Mouse (Mus musculus): ENCODE results near the gene Gpatch8. TPM values are rescaled to one million over a fixed set of nuclear protein-coding genes. Genes with fewer than 3 reads are reported as not detected.

The Gpatch8 gene
- polyA plus RNA-seq, 1 experiment from 2014 or later, result 86.1 TPM

DNA sequence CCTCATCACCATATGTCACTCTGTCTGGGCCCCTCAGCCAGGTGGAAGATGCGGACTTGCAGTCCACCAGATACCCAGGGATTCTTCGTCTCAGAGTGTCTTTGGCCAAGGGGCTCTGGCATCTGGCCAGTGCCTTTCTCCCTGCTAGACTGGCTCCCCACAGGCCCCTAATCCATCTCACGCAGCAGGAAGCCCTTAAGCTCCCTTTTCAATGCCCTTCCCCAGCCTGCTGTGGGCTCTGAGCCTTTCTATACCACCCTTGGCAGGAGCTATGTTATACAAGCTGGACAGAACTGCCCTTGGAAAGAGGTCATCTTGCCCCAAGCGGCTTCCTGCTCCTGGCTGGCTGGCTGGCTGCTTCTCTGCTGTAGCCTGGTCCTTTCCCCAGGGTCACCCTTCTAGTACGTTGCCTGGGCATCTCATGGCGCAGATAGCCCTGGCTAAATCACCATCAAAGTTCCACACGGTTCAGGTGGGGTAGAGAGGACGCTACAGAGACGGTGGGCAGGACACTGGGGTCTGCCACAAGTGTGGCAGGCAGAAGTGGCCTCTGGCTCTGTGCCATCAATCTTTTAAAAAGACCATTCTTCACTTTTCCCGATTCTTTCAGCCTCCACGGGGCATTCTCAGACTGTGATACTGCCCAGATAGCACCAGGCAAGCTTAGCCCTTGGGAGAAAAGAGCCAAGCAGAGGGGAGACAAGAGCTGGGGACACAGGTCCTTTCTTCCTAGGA lies 25.3 kb upstream of the Gpatch8 start:
- H3K4me2 ChIP-seq, result no peak overlapping the region
- ATAC-seq (ENCODE audit: low FRiP score), result no peak
- H3K27ac ChIP-seq, result peak overlapping the region; percentile 63
- no peaks in the 10 kb centered on the region for H3K9me3 ChIP-seq
- no peaks in the 10 kb centered on the region for H3K36me3 ChIP-seq
- no peak overlapping the region for H3K4me3 ChIP-seq
- peak overlapping the region; percentile 36; the same call in 1 of the 2 replicates for H3K9ac ChIP-seq
- peaks cover 20% of the 10 kb centered on the region for H3K27me3 ChIP-seq
- WGBS, result 11% methylated on average over 11 of the region's 11 CpGs
- H3K4me1 ChIP-seq (replicated peaks), result peaks cover 40% of the 10 kb centered on the region

DNA sequence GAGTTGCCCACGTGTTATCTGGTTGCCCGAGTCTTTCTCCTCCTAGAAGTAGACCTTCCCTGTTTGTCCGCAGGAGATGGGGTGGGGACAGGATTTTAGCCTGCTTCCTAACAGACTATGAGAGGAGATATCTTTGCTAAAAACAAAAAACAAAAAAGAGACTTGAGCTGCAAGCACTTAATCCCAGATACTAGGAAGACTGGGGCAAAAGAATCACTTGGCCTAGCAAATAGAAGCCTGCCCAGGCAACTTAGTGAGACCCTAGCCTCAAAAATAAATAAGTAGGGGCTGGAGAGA lies 23.8 kb upstream of the Gpatch8 start:
- H3K27me3 ChIP-seq, result peaks cover 19% of the 10 kb centered on the region
- H3K36me3 ChIP-seq, result no peaks in the 10 kb centered on the region
- 20% methylated on average over 3 of the region's 3 CpGs for WGBS
- H3K9ac ChIP-seq, result no peak overlapping the region
- peak overlapping the region; percentile 45 for H3K4me2 ChIP-seq
- H3K4me1 ChIP-seq (replicated peaks), result peaks cover 40% of the 10 kb centered on the region
- peak overlapping the region; percentile 70 for H3K27ac ChIP-seq
- no peak for ATAC-seq (ENCODE audit: low FRiP score)
- no peak overlapping the region for H3K4me3 ChIP-seq
- no peaks in the 10 kb centered on the region for H3K9me3 ChIP-seq

DNA sequence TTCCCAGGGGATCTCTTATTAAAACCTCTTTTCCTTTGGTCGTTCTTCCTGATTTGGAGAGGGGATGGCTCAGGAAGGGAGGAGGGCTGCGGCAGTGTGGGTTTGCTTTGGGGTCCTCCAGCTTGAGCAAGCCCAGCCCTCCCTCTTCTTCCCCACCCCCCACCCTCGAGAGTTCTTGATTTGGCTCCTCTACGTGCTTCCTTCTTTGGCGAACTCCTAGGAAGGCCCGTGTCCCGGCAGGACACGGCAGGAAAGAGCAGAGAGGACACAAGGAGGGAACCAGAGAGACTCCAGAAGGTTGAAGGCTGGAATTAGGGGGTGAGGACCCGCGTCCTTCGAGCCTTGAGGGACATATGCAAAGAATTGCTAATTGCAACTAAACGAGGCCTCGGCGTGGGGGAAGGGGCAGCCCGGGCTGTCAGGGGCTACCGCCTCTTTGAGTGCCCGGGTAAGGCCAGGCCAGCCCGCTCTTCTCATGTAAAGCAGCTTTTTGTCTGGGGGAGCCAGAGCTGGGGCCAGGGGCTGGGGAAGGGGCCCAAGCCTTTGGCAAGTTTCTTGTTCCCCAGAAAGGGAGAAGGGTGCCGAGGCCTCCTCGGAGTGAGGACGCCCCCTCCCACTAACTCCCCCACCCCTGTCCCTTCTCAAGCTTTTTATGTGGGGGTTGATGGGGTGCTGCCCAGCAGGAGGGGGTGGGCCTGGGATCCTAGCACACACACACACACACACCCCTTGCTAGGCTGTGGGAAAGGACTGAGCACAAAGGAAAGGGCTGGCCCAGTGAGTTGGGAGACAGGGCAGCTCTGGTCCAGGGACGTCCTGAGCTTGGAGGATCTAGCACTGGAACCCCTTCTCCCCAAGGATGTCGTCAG lies 23.2 kb upstream of the Gpatch8 start, which contains the start of gene Gm11627:
Gm11627 (minus strand) TSS at position 297 of the 869 bp plus-strand sequence.
- no peaks in the 10 kb centered on the region for H3K36me3 ChIP-seq
- H3K4me3 ChIP-seq, result peak within 1 kb of the TSS; percentile 22
- peak within 1 kb of the TSS; percentile 43; the same call in 1 of the 2 replicates for H3K9ac ChIP-seq
- peak within 1 kb of the TSS; percentile 70 for H3K27ac ChIP-seq
- H3K4me1 ChIP-seq (replicated peaks), result peaks cover 40% of the 10 kb centered on the region
- H3K27me3 ChIP-seq, result peaks cover 17% of the 10 kb centered on the region
- no peaks in the 10 kb centered on the region for H3K9me3 ChIP-seq
- 5% methylated on average over 23 of the region's 23 CpGs for WGBS
- peak within 1 kb of the TSS; percentile 45 for H3K4me2 ChIP-seq
- ATAC-seq (ENCODE audit: low FRiP score), result peak; percentile 71

DNA sequence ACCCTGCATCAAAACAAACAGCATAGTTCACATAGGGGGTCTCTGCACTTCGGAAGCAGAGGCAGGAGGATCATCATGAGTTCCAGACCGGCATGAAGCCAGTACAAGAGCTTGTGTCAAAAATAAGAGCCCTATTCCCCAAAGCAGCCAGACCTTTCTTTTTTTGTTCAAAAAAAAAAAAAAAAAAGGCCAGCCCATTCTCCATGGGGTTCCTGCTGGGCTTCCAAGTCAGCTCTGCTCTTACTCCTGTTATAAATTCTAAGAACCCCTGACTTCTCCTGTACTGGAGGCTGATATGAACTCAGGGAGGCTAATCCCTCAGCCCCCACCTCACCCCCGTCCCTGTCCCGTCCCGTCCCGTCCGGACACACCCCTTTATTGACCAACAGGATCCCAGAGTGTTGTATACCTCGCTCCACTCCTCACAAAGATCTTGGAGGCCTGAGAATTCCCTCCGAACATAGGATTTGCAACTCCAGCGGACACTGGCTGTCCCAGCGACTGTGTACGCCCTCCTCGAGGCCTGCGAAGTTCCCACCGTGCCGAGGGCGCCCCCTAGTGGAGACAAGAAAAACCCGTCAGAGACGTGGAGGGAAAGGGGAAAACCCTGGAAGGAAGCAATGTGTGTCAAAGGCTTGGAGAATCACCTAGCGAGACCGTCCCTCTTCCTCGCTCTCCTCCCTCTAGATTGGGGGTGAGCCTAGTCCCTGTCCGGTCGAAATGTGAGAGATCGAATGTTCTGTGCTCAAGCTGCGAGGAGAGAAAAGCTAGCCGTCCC lies 22.3 kb upstream of the Gpatch8 start:
- H3K4me3 ChIP-seq, result peak overlapping the region; percentile 22
- H3K9me3 ChIP-seq, result no peaks in the 10 kb centered on the region
- peak; percentile 37 for ATAC-seq (ENCODE audit: low FRiP score)
- peak overlapping the region; percentile 70 for H3K27ac ChIP-seq
- H3K4me2 ChIP-seq, result peak overlapping the region; percentile 45
- no peaks in the 10 kb centered on the region for H3K36me3 ChIP-seq
- 6% methylated on average over 27 of the region's 27 CpGs for WGBS
- peaks cover 40% of the 10 kb centered on the region for H3K4me1 ChIP-seq (replicated peaks)
- peak overlapping the region; percentile 43; the same call in 1 of the 2 replicates for H3K9ac ChIP-seq
- H3K27me3 ChIP-seq, result peaks cover 17% of the 10 kb centered on the region

DNA sequence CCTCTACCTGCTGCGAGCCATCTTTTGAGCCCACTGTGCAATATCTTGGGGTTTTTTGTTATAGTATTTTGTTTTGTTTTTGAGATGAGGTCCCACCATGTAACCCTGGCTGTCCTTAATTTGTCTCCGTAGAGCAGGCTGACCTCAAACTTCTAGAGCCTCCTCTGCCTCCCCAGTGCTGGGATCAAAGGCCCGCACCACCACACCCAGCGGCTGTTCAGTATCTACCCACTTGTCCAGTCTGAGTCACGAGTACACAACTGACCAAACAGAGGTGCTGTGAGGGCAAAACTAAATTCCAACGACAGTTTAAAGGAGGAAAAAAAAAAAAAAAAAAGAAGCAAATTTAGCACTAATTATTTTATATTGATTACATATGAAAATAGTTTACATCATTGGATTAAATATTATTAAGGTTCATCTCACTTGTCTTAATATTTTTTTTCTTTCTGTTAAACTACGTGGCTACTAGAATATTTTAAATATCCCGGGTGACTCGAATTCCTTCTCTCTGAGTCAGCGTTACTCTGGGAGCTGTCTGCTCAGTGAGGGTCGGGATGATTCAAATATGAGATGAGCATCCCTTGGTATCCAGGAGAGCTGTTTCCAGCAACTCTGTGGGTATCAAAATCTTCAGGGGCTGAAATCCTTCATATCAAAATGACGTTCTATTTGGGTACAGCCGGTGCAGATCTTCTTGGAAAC lies 20.0 kb upstream of the Gpatch8 start:
- no peak overlapping the region for H3K9ac ChIP-seq
- no peak overlapping the region for H3K27ac ChIP-seq
- no peak overlapping the region for H3K4me3 ChIP-seq
- no peaks in the 10 kb centered on the region for H3K36me3 ChIP-seq
- no peak for ATAC-seq (ENCODE audit: low FRiP score)
- H3K4me1 ChIP-seq (replicated peaks), result peaks cover 28% of the 10 kb centered on the region
- no peak overlapping the region for H3K4me2 ChIP-seq
- 0 out of 2 replicates have a peak, but pooled peaks cover 5% of the 10 kb centered on the region for H3K27me3 ChIP-seq
- no peaks in the 10 kb centered on the region for H3K9me3 ChIP-seq
- WGBS, result 68% methylated on average over 13 of the region's 13 CpGs

DNA sequence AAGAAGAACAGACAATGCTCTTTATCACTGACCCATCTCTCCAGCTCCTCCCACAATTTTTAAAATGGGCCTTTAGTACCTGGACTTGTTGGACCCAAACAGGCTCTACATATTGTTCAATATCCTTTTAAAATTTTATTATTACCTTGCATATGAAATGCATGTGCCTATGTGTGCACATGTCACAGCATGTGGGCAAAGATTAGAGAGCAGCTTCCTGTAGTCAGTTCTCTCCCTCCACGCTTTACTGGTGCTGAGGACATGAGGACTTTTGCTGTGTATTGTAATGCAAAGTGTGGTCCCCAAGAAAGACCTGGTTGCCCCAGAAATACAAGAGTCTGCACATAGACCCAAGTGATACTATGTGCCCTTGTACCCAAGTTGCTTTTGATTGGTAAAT lies 18.8 kb upstream of the Gpatch8 start:
- Histone ChIP-seq H3K27me3 (0 out of 2 replicates have a peak, but pooled peaks cover 5% of the 10 kb centered on the region), H3K9ac (no peak overlapping the region), H3K4me3 (no peak overlapping the region), H3K9me3 (no peaks in the 10 kb centered on the region), H3K36me3 (no peaks in the 10 kb centered on the region), H3K4me2 (no peak overlapping the region), H3K4me1 (replicated peaks) (peaks cover 20% of the 10 kb centered on the region), H3K27ac (no peak overlapping the region)
- no peak for ATAC-seq (ENCODE audit: low FRiP score)
- 67% methylated on average over 1 of the region's 1 CpGs for WGBS

DNA sequence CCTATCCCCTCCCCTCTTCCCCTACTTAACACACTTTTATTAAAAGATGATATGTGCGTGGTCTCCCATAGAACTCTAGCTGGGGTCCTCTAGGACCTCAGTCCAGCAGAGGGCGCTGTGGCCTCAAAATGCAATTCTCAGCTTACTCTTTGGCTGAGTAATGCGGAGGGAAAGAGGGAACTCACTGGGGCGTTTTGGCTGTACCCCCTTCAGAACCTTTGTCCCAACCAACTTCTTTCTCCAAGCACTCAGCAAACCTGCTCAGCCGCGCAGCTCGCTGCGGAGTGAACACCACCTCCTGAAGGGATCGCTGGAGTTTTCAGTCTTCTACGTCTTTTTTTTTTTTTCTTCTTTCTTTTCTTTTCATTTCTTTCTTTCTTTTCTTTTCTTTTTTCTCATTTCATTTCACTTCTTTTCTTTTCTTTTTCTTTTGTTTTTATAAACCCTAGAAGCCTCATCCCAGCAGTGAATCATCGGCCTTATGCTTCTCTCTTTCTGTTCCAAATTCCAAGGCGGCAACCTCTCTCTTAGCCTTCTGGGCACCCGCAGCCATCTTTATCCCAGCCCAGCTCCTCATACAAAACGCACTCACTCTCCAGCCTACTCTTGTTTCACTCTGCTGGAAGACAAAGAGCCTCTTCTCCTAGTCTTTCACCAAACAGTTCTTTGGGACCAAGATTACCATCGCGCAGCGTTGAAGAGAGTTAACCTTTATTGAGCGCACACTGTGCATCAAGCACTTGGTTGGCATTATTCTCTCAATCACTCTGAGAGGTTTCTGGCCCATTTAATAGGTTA lies 16.9 kb upstream of the Gpatch8 start:
- Histone ChIP-seq H3K9me3 (no peaks in the 10 kb centered on the region), H3K27ac (no peak overlapping the region), H3K27me3 (0 out of 2 replicates have a peak, but pooled peaks cover 5% of the 10 kb centered on the region), H3K4me2 (peak overlapping the region; percentile 67), H3K4me1 (replicated peaks) (peaks cover 6% of the 10 kb centered on the region), H3K4me3 (peak overlapping the region; percentile 40), H3K36me3 (no peaks in the 10 kb centered on the region), H3K9ac (peak overlapping the region; percentile 56; the same call in 1 of the 2 replicates)
- 0 out of 2 replicates have a peak, but pooled peaks have one; percentile 32 for ATAC-seq (ENCODE audit: low FRiP score)
- 6% methylated on average over 18 of the region's 18 CpGs for WGBS

DNA sequence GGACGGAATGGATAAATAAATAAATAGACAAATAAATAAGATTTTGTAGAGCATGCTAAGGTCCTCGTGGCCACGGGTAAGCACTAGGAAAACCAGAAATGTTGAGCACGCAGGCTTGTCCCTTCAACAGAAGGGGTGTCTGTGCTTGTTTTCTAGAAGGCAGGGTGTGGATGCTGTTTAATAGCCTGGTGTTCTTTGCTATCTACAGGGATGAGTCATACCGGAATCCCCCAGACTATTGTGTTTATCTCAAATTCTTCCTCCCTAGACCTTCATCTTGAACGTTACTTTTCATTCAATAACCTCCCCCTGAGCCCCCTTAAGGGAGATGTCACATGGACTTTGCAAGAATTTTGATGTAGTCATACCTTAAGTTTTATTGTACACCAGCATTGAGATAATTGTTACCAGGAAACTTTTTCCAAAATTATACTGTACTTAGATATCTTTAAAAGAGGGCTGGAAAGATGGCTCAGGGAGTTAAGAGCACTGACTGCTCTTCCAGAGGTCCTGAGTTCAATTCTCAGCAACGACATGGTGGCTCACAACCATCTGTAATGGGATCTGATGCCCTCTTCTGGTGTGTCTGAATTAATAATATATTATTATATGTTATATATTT lies 12.7 kb upstream of the Gpatch8 start:
- Histone ChIP-seq H3K9me3 (no peaks in the 10 kb centered on the region), H3K4me3 (no peak overlapping the region), H3K36me3 (no peaks in the 10 kb centered on the region), H3K4me2 (no peak overlapping the region), H3K4me1 (replicated peaks) (peaks cover 6% of the 10 kb centered on the region), H3K27me3 (no peaks in the 10 kb centered on the region), H3K27ac (no peak overlapping the region), H3K9ac (no peak overlapping the region)
- no peak for ATAC-seq (ENCODE audit: low FRiP score)
- 82% methylated on average over 7 of the region's 7 CpGs for WGBS

DNA sequence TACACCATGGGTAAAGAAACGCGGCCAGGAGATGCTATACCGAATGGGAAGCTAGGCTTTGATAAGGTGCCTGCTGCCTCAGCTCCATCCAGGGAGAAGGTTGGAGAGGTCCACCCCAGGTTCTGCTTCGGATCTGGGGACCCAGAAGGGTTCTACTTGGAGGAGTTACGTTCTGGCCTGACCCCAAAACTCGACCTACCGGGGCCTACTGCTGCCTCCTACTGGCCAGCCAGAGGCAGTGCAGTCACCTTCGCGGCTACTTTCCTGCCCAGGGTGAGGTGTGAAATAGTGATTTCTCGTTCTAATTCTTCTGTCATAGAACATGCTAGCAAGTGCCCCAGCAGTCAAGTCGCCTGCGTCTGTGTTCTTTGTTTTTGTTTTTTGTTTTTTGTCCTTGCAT lies 12.0 kb upstream of the Gpatch8 start:
- Histone ChIP-seq H3K9ac (no peak overlapping the region), H3K27me3 (no peaks in the 10 kb centered on the region), H3K4me2 (no peak overlapping the region), H3K27ac (no peak overlapping the region), H3K9me3 (no peaks in the 10 kb centered on the region), H3K36me3 (no peaks in the 10 kb centered on the region), H3K4me3 (no peak overlapping the region), H3K4me1 (replicated peaks) (peaks cover 4% of the 10 kb centered on the region)
- WGBS, result 79% methylated on average over 12 of the region's 12 CpGs
- ATAC-seq (ENCODE audit: low FRiP score), result no peak

DNA sequence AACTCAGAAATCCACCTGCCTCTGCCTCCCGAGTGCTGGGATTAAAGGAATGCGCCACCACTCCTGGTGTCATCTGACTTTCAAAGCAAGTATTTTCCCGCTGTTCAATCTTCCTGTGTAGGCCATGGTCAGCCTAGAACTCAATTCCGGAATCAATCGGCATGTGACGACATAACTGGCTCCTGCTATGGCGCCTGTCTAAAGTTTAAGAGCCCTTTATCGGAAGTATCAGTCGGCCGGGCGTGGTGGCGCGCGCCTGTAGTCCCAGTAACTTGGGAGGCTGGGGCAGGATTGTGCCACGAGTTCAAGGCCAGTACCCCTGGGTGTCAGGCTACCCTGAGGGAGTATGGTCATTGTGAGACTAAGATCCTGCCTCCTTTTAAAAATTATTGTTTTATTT lies 11.5 kb upstream of the Gpatch8 start:
- ATAC-seq (ENCODE audit: low FRiP score), result no peak
- no peak overlapping the region for H3K4me2 ChIP-seq
- 94% methylated on average over 15 of the region's 15 CpGs for WGBS
- H3K4me1 ChIP-seq (replicated peaks), result no peaks in the 10 kb centered on the region
- no peaks in the 10 kb centered on the region for H3K9me3 ChIP-seq
- no peak overlapping the region for H3K4me3 ChIP-seq
- H3K36me3 ChIP-seq, result no peaks in the 10 kb centered on the region
- H3K27ac ChIP-seq, result no peak overlapping the region
- no peak overlapping the region for H3K9ac ChIP-seq
- no peaks in the 10 kb centered on the region for H3K27me3 ChIP-seq

DNA sequence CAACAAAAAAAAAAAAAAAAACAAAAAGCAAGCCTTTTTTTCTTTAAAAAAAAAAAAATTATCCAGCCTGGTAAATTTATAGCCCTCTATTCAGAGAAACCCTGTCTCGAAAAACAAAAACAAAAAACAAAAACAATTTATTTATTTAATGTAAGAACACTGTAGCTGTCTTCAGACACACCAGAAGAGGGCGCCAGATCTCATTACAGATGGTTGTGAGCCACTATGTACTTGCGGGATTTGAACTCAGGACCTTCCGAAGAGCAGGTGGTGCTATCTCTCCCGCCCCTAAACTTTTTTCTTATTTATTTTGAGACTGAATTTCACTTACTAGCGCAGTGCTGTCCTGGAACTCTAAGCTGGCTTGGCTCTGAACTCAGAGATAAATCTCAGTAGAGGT lies 11.0 kb upstream of the Gpatch8 start:
- ATAC-seq (ENCODE audit: low FRiP score), result no peak
- no peaks in the 10 kb centered on the region for H3K4me1 ChIP-seq (replicated peaks)
- H3K9ac ChIP-seq, result no peak overlapping the region
- H3K27ac ChIP-seq, result no peak overlapping the region
- H3K36me3 ChIP-seq, result no peaks in the 10 kb centered on the region
- no peaks in the 10 kb centered on the region for H3K9me3 ChIP-seq
- H3K27me3 ChIP-seq, result no peaks in the 10 kb centered on the region
- WGBS, result 91% methylated on average over 6 of the region's 6 CpGs
- no peak overlapping the region for H3K4me3 ChIP-seq
- no peak overlapping the region for H3K4me2 ChIP-seq
